10 mouse cellular contexts compared by ENCODE assay signal in the genomic region with DNA sequence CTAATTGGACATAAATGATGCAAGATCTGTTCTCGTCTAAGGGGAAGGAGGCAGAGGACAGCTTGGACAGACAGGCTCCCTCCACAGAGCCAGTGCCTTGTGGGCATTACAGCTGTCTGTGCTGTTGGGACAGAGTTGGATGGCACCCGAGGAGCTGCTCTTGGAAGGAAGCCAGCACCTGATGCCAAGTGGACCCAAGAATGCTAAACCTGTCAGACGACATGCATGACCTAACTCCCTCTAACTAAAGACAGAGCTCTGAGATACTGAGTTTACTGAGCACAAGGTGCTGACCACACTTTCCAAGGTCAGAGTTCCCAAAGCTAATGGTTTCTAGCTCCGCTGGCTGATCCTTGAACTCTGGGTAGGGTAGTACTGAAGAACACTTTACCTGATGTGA.
DNase-seq lines count a peak whose midpoint lies in the region; ATAC-seq and TF ChIP-seq lines count a peak whose summit lies in the region.
"Had no signal": no experiment of that assay in that cellular context is flagged by ENCODE, and none has a peak within 500 bp of the region (broad histone marks: within the 10 kb centered on the region; RNA-seq: fewer than 3 reads in every experiment).

No protein-coding gene starts in this region.

- H3K9ac ChIP-seq in lung, postnatal 0 days (replicated peaks; ENCODE audit: low read depth), result no peak overlapping the region
- H3K9ac ChIP-seq: limb, embryonic 12.5 days had no signal

- peak; percentile 55 for ATAC-seq in lung, postnatal 0 days

- H3K36me3 ChIP-seq in lung, postnatal 0 days (ENCODE audit: insufficient read depth, low read length), result peaks cover 52% of the 10 kb centered on the region

- H3K27ac ChIP-seq in lung, postnatal 0 days (ENCODE audit: low read length), result no peak overlapping the region
- H3K27ac ChIP-seq: limb, embryonic 12.5 days had no signal

- no peak overlapping the region for H3K4me2 ChIP-seq in lung, postnatal 0 days (replicated peaks; ENCODE audit: low read depth, low read length)
- H3K4me2 ChIP-seq: limb, embryonic 12.5 days had no signal

- TF ChIP-seq EP300 in lung, postnatal 0 days (IDR thresholded peaks at IDR 0.05), result no peak

- DNase-seq in cerebellum, adult 9-11 months, result peak; percentile 45
- DNase-seq in cerebellum, adult 8-10 months, result no peak
- peak; percentile 33 for DNase-seq in lung, postnatal 0 days (ENCODE audit: low spot score)
- no peak for DNase-seq in lung, postnatal 25 days (ENCODE audit: low spot score)
- DNase-seq in cerebellum, postnatal 25 days, result peak; percentile 40 to 62
- DNase-seq in kidney, postnatal 10 days, result peak; percentile 64
- DNase-seq in frontal cortex, postnatal 10 days (ENCODE audit: low spot score in 2 of 2), result no peak
- no peak for DNase-seq in thymus, postnatal 25 days
- DNase-seq: B cell, adult 2 months had no signal

- no peaks in the 10 kb centered on the region for H3K4me1 ChIP-seq in lung, postnatal 0 days (ENCODE audit: insufficient read depth, low read depth, low read length)
- H3K4me1 ChIP-seq: limb, embryonic 12.5 days had no signal

- no peak for TF ChIP-seq CTCF in lung, postnatal 0 days (IDR thresholded peaks at IDR 0.05)

- no peaks in the 10 kb centered on the region for H3K9me3 ChIP-seq in lung, postnatal 0 days (ENCODE audit: low read length)
- H3K9me3 ChIP-seq: limb, embryonic 12.5 days had no signal

- no peaks in the 10 kb centered on the region for H3K27me3 ChIP-seq in lung, postnatal 0 days (replicated peaks; ENCODE audit: insufficient read depth, low read length)
- H3K27me3 ChIP-seq: limb, embryonic 12.5 days had no signal

- no peak overlapping the region for H3K4me3 ChIP-seq in lung, postnatal 0 days (ENCODE audit: low read depth, low read length)
- H3K4me3 ChIP-seq: limb, embryonic 12.5 days had no signal

- WGBS in lung, postnatal 0 days, result 46% methylated on average over 4 of the region's 4 CpGs

Comparison
In these comparisons a context has a peak if more than half of its experiments do, and no peak if none do; other contexts are left out.
1. DNase-seq: peak in cerebellum, adult 9-11 months (single experiment), lung, postnatal 0 days (single experiment), cerebellum, postnatal 25 days (2 of 2) and kidney, postnatal 10 days (single experiment); none in cerebellum, adult 8-10 months (single experiment), lung, postnatal 25 days (single experiment), frontal cortex, postnatal 10 days (0 of 2) and thymus, postnatal 25 days (single experiment).